Mouse (Mus musculus): ENCODE measurements around the gene Ifna9. TPM values are rescaled to one million over a fixed set of nuclear protein-coding genes. Genes with fewer than 3 reads are reported as not detected.

Gene Ifna9
- polyA plus RNA-seq, 1 experiment, result not detected

DNA sequence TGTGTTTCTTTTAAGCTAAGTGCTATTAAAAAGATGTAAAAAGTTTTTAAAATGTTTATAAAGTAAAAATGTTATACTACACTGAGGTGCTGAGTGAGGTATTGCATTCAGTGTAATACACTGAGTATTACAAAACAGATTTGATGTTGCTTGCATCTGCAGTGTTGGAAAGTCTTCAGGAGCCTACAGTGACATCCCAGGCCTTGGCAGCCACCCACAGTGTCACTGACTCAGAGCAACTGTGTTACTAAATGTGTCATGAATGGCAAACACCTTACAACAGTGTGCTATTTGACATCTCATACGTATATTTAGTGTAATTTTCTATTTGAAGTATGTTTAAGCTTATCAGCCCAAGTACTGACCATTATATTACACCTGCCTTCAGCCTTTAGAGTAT is 44.2 kb downstream of the Ifna9 start:
- Histone ChIP-seq H3K4me1 (ENCODE audit: control insufficient read depth, insufficient read depth, low read length) (peaks cover 3% of the 10 kb centered on the region; the same call in 1 of the 2 replicates), H3K4me3 (ENCODE audit: insufficient read depth, low read depth, low read length) (no peak overlapping the region), H3K27ac (ENCODE audit: insufficient read depth, low read depth, low read length) (no peak overlapping the region)
- TF ChIP-seq CTCF (IDR thresholded peaks at IDR 0.05; ENCODE audit: insufficient read depth, low read depth, low read length) (no peak), POLR2A (IDR thresholded peaks at IDR 0.05; ENCODE audit: insufficient read depth, low read depth, low read length) (no peak)
- WGBS, result 45% methylated on average over 1 of the region's 1 CpGs

DNA sequence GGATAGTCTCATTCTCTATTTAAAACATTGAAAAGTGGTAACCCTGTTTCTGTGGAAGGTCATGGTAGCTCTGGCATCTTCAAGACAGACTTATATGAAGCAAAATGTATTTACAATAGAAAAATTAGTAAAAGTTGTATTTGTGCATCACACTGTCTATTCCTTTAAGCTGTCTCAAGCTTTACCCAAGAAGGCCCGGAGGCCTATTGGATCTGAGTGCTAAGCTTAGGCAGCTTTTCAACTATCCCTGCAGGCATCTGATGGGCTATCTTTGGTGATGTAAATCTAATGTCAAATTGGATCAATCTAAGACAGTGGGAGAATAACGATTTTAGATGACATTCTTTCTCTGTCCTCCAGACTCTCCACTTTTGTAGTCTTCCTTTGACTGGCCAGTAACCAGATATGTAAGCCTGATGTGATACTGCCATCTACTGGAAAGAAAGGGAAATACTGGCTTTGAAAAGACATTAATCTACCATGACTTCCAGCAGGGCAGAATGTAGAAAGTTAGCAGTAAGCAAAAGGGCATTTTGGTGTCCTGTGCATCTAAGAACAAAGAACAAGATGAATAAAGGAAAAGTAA is 48.4 kb downstream of the Ifna9 start:
- Histone ChIP-seq H3K27ac (ENCODE audit: insufficient read depth, low read depth, low read length) (no peak overlapping the region), H3K4me1 (ENCODE audit: control insufficient read depth, insufficient read depth, low read length) (no peaks in the 10 kb centered on the region), H3K4me3 (ENCODE audit: insufficient read depth, low read depth, low read length) (no peak overlapping the region)
- WGBS, result 46% methylated on average over 2 of the region's 2 CpGs
- TF ChIP-seq CTCF (IDR thresholded peaks at IDR 0.05; ENCODE audit: insufficient read depth, low read depth, low read length) (no peak), POLR2A (IDR thresholded peaks at IDR 0.05; ENCODE audit: insufficient read depth, low read depth, low read length) (no peak)

Other genes with a start within 250 kb of the Ifna9 start
- not detected in 2 replicates for gene Hacd4, start 153.5 kb downstream of the Ifna9 start, polyA plus RNA-seq (2012; ENCODE audit: insufficient read depth, insufficient read length, low replicate concordance, missing spikeins)
- gene Ifnb1, start 69.6 kb downstream of the Ifna9 start, polyA plus RNA-seq (2012; ENCODE audit: insufficient read depth, insufficient read length, low replicate concordance, missing spikeins), result not detected in 2 replicates
- gene Ifna15, start 34.1 kb downstream of the Ifna9 start, polyA plus RNA-seq (2012; ENCODE audit: insufficient read depth, insufficient read length, low replicate concordance, missing spikeins), result not detected in 2 replicates
- not detected in 2 replicates for gene Ifna14, start 20.6 kb downstream of the Ifna9 start, polyA plus RNA-seq (2012; ENCODE audit: insufficient read depth, insufficient read length, low replicate concordance, missing spikeins)
- gene Ifna12, start 11.0 kb upstream of the Ifna9 start, polyA plus RNA-seq (2012; ENCODE audit: insufficient read depth, insufficient read length, low replicate concordance, missing spikeins), result not detected in 2 replicates
- not detected in 2 replicates for gene C87499, start 42.0 kb upstream of the Ifna9 start, polyA plus RNA-seq (2012; ENCODE audit: insufficient read depth, insufficient read length, low replicate concordance, missing spikeins)
- gene Ifna13, start 52.1 kb upstream of the Ifna9 start, polyA plus RNA-seq (2012; ENCODE audit: insufficient read depth, insufficient read length, low replicate concordance, missing spikeins), result not detected in 2 replicates
- not detected in 2 replicates for gene Ifna16, start 84.5 kb upstream of the Ifna9 start, polyA plus RNA-seq (2012; ENCODE audit: insufficient read depth, insufficient read length, low replicate concordance, missing spikeins)
- not detected in 2 replicates for gene Ifna2, start 91.5 kb upstream of the Ifna9 start, polyA plus RNA-seq (2012; ENCODE audit: insufficient read depth, insufficient read length, low replicate concordance, missing spikeins)
- gene Ifnab, start 99.0 kb upstream of the Ifna9 start, polyA plus RNA-seq (2012; ENCODE audit: insufficient read depth, insufficient read length, low replicate concordance, missing spikeins), result not detected in 2 replicates
- gene Gm26566, start 129.4 kb upstream of the Ifna9 start, polyA plus RNA-seq (2012; ENCODE audit: insufficient read depth, insufficient read length, low replicate concordance, missing spikeins), result not detected in 2 replicates
- gene Klhl9, start 130.1 kb upstream of the Ifna9 start, polyA plus RNA-seq (2012; ENCODE audit: insufficient read depth, insufficient read length, low replicate concordance, missing spikeins), result not detected in 2 replicates
- gene Gm13271, start 162.5 kb upstream of the Ifna9 start, polyA plus RNA-seq (2012; ENCODE audit: insufficient read depth, insufficient read length, low replicate concordance, missing spikeins), result not detected in 2 replicates
- gene Gm13283, start 167.7 kb upstream of the Ifna9 start, polyA plus RNA-seq (2012; ENCODE audit: insufficient read depth, insufficient read length, low replicate concordance, missing spikeins), result not detected in 2 replicates
- not detected in 2 replicates for gene Gm13290, start 181.4 kb upstream of the Ifna9 start, polyA plus RNA-seq (2012; ENCODE audit: insufficient read depth, insufficient read length, low replicate concordance, missing spikeins)
- gene Gm13289, start 184.5 kb upstream of the Ifna9 start, polyA plus RNA-seq (2012; ENCODE audit: insufficient read depth, insufficient read length, low replicate concordance, missing spikeins), result not detected in 2 replicates
- gene Gm13272, start 187.5 kb upstream of the Ifna9 start, polyA plus RNA-seq (2012; ENCODE audit: insufficient read depth, insufficient read length, low replicate concordance, missing spikeins), result not detected in 2 replicates
- not detected in 2 replicates for gene Ifnz, start 189.7 kb upstream of the Ifna9 start, polyA plus RNA-seq (2012; ENCODE audit: insufficient read depth, insufficient read length, low replicate concordance, missing spikeins)
- not detected in 2 replicates for gene Gm13276, start 193.3 kb upstream of the Ifna9 start, polyA plus RNA-seq (2012; ENCODE audit: insufficient read depth, insufficient read length, low replicate concordance, missing spikeins)
- gene Gm13277, start 196.2 kb upstream of the Ifna9 start, polyA plus RNA-seq (2012; ENCODE audit: insufficient read depth, insufficient read length, low replicate concordance, missing spikeins), result not detected in 2 replicates
- not detected in 2 replicates for gene Gm13278, start 199.2 kb upstream of the Ifna9 start, polyA plus RNA-seq (2012; ENCODE audit: insufficient read depth, insufficient read length, low replicate concordance, missing spikeins)
- gene Gm13275, start 202.1 kb upstream of the Ifna9 start, polyA plus RNA-seq (2012; ENCODE audit: insufficient read depth, insufficient read length, low replicate concordance, missing spikeins), result not detected in 2 replicates
- not detected in 2 replicates for gene Gm13279, start 205.0 kb upstream of the Ifna9 start, polyA plus RNA-seq (2012; ENCODE audit: insufficient read depth, insufficient read length, low replicate concordance, missing spikeins)
- gene Gm13285, start 207.3 kb upstream of the Ifna9 start, polyA plus RNA-seq (2012; ENCODE audit: insufficient read depth, insufficient read length, low replicate concordance, missing spikeins), result not detected in 2 replicates
- gene Gm13287, start 210.9 kb upstream of the Ifna9 start, polyA plus RNA-seq (2012; ENCODE audit: insufficient read depth, insufficient read length, low replicate concordance, missing spikeins), result not detected in 2 replicates
- gene Gm13288, start 213.1 kb upstream of the Ifna9 start, polyA plus RNA-seq (2012; ENCODE audit: insufficient read depth, insufficient read length, low replicate concordance, missing spikeins), result not detected in 2 replicates
- gene Ifna7, start 223.8 kb upstream of the Ifna9 start, polyA plus RNA-seq (2012; ENCODE audit: insufficient read depth, insufficient read length, low replicate concordance, missing spikeins), result not detected in 2 replicates
- not detected in 2 replicates for gene Ifna11, start 227.6 kb upstream of the Ifna9 start, polyA plus RNA-seq (2012; ENCODE audit: insufficient read depth, insufficient read length, low replicate concordance, missing spikeins)
- not detected in 2 replicates for gene Ifna6, start 235.0 kb upstream of the Ifna9 start, polyA plus RNA-seq (2012; ENCODE audit: insufficient read depth, insufficient read length, low replicate concordance, missing spikeins)
- not detected in 2 replicates for gene Ifna5, start 243.1 kb upstream of the Ifna9 start, polyA plus RNA-seq (2012; ENCODE audit: insufficient read depth, insufficient read length, low replicate concordance, missing spikeins)
- not detected in 2 replicates for gene Ifna4, start 249.5 kb upstream of the Ifna9 start, polyA plus RNA-seq (2012; ENCODE audit: insufficient read depth, insufficient read length, low replicate concordance, missing spikeins)

All from olfactory bulb, adult 2 months (tissue).